Mouse (Mus musculus) cerebellum, postnatal 36 days (tissue): ENCODE results near the gene Hnrnpdl.

Source experiments
- DNase-seq, 2 experiments: peaks; one replicate each; pipeline ENCODE4 v3.0.0; 2021 to 2022; ENCODE audit warnings: mixed read lengths in 2 of 2

The Hnrnpdl gene

DNA sequence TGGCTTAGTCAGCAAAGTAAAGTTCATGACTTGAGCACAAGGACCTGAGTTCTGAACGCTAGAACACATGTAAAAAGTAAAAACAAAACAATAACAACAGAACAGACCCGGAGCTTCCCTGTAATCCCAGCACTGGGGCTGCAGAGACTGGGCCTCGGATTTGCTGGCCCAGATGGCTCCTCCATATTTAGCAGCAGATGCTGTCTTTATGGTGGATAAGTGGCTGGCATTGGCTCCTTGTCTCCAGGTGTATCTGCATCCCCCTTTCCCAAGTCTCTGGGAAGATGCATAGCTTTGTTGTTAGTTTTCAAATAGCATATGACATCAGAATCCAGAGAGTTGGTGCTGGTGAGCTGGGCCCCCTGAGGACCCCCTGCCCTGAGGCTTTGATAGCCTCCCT lies 6.6 kb upstream of the Hnrnpdl start:
- no peak for DNase-seq

- DNase-seq = no peak
Measured at GRCm38 (mm10) chr5:100044621-100045020, 5.2 kb upstream of the Hnrnpdl start.

DNA sequence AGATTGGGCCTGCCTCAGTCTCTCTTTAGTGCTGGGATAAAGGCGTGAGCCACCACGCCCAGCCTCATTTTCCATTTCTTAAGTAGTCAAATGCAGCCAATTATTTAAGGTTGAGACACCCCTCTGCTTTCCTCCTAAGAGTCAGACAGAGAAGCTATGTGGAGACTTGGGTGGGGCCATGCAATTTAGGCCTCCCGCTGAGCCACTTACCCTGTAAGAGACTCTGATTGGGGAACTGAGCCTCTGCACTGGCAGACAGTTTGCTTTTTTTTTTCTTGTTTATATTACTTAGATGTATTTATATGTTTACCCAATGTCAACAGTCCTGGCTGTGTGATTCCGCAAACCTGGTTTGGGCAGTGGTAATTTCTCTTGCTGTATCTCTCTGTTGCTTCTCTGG lies 4.6 kb upstream of the Hnrnpdl start:
- no peak for DNase-seq

DNA sequence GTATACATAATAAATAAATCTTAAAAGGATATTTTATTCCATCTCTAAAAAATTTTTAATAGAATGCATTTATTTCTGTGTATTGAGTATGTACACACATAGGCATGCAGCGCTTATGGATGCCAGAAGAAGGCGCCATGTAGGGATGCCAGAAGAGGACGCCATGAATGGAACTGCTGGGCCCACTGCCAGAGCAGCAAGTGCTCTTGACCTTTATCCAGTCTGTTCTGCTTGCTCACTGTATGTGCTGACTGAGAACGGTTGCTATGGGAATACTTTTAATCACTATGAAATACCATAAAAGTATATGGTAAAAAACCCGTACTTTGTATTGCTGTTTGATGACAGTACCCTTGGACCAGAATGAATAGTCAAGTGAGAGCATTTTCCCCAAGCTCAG lies 3.9 kb upstream of the Hnrnpdl start:
- peak; percentile 79 to 82 for DNase-seq

GRCm38 (mm10) chr5:100042467-100042866 lies 3.0 kb upstream of the Hnrnpdl start:
- no peak for DNase-seq

- no peak for DNase-seq
Measured at GRCm38 (mm10) chr5:100041272-100041671, 1.8 kb upstream of the Hnrnpdl start.

DNA sequence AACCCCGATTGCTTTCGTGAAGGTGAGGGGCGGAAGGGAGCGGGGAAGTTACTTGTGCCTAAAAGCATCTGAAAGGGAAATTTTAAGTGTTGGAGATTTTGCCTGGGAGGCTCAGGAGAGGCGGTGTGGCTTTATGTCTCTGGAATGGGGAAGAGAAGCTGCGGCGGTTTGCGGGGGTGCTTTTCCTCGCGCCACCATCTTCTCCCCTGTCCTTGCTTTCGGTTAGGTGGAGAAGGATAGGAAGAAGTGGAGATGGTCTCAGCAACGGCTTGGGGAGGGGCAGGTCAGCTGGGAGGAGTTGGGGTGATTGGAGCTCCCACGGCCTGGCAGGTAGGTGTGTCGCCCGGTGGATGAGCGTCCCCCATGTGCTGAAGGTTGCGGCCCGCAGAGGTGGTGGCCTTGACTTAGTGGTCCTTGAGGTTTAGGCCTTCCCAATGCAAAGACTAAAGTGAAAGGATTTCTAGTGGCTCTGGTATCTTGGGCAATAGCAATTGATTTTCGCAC lies 869 bp upstream of the Hnrnpdl start:
- DNase-seq = peak; percentile 33 to 39

GRCm38 (mm10) chr5:100038714-100039601 lies 506 bp downstream of the Hnrnpdl start:
- DNase-seq = peak; percentile 95 to 98

DNA sequence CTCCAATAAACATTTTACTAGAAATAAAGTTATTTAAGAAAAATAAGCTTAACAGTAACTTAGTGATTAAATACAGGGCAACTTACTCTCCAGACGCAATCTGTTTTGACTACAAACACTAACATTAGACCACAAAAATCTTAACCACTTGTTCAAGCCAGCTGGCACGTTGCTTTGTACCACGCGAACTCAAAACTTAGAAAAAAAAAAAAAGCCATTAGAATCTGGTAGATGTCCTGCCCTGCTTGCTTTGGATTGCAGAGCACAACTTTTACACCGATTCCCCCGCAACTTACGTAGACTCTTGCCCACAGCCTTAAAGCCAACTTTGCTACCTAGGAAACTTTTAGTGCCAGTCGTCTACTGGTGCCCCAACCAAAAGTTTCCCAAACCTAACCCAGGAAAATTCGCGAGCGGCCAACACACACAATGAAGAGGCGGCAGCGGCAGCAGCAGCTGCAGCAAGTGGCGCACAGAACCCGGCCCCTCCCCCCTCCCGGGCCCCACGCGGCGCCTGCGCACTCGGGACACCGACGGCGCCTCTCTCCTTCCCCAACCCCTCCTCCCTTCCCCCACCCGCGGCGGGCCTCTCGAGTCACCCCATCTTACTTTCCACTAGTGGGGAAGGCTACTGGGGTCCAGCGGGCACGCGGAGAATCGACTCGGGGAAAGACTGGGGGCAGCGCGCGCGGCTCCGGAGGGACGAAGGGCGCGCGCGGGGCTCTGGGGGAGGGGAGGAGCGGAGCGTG lies 1.3 kb downstream of the Hnrnpdl start:
- peak; percentile 82 to 91 for DNase-seq

DNA sequence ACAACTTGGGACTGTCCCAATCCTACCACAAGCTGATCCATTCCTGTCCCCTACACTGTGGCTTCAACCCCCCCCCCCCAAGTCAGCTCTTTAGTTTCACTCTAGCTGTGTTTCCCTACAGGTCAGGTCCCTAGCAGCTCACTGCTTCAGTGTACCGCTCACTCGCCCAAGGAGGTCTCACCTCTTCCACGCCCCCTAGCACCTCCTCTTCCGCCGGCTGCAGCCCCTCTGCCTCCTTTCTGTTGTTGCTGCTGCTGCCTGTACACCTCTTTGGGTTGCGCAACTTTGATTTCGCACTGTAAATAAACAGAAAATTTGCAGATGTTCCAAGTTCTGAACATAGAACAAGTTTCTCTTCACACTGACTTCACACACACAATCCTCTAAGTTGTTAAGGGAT lies 2.8 kb downstream of the Hnrnpdl start:
- DNase-seq = no peak

DNA sequence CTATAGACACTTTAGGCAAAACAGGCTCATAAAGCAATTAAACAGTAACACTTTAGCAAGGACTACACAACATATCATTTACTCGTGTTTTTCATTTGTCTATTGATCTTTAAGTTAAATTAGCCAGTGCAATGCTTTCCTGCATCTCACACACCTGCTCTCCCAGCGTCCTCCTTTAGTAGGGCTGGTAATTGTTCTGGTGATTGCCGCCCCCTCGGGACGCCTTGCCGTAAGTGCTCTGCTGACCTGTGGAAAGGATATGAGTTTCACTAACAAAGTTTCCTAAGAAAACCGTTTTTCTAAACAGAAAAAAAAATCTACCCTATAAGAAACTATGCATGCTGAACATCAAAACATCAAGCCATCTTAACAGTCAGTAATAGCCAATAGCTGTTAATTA lies 3.5 kb downstream of the Hnrnpdl start:
- no peak for DNase-seq

- DNase-seq = no peak
Measured at GRCm38 (mm10) chr5:100032646-100033045, 6.8 kb downstream of the Hnrnpdl start.

DNA sequence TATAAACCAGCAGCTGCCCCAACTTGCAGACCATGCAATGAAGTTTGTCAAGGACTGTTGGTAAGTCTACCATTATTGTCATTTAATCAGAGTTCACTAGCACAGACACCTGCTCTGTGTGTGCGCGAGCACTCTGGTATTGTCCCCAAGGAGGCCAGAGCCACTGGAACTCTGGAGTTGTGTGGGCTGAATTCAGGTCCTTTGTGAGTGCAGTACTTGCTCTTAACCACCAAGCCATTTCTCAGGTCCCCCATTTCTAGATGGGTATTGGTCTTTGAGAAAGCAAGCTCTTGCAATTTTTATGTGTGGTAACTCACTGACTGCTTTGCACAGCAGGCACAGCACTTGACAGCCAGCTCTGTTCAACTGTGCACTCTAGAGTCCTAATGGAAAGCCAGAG lies 7.4 kb downstream of the Hnrnpdl start:
- DNase-seq = no peak

DNA sequence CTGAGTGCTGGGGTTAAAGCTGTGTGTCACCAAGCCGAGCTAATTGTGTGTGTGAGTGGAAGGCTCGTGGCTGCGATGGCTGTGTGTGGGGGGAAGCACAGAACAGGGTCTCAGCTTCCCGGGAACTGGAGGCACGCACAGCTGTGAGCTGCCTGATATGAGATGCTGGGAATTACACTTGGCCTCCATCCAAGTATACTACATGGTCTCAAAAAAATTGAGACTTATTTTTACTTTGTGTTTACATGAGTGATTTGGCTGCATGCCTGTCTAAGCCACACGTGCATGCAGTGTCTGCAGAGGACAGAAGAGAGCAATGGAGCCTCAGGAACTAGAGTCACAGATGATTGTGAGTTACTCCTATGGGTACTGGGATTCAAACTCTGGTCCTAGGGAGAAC lies 9.4 kb downstream of the Hnrnpdl start:
- DNase-seq = no peak

DNA sequence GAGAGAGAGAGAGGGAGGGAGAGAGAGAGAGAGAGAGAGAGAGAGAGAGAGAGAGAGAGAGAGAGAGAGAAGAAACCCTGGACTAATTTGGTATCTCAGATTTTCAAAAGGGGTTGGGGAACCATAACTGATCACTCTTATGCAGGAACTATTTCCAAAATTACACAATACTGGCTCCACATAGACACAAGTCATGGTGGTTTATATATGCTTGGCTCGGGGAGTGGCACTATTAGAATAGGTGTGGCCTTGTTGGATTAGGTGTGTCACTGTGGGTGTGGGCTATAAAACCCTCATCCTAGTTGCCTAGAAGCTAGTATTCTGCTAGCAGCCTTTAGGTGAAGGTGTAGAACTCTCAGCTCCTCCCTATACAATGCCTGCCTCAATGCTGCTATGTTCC lies 14.6 kb downstream of the Hnrnpdl start:
- DNase-seq = no peak

DNA sequence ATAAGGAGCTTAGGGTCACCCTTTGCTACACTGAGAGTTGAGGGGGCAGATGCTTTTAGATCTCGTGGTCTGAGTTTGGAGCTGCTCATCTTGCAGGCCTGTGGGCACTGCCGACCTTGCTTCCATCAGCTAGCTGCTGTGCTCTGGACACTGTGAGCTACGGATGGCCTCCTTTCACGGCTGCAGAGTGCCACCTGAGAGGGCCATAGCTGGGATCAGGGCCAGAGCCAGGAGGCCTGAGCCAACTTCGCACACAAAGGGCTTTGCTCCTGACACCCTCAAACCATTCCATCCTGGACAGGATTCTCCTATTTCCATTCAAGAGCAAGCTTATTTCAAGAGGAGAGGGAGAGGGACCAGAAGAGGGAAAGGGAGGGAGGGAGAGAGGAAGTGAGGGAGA lies 15.1 kb downstream of the Hnrnpdl start:
- DNase-seq = peak; percentile 40 to 56

GRCm38 (mm10) chr5:100020089-100020488 lies 19.4 kb downstream of the Hnrnpdl start:
- no peak for DNase-seq

GRCm38 (mm10) chr5:100012599-100012998 lies 26.9 kb downstream of the Hnrnpdl start:
- DNase-seq = no peak

DNA sequence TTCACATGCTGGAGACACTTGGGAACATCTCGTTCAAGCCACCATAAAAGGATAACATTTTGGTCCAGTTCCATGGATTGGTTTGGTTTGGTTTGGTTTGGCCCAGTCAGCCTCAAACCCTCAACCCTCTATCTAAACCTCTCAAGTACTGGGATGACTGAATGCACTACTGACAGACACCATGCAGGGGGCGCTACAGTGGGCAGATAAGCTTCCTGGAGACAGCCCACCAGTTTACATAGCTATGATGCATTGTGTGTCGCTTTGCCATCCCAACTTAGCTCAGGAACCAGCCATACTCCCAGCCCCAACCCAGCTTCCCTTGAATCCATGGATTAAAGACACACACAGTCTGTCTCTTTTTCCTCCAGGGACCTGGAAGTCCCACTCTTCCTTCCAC lies 31.0 kb downstream of the Hnrnpdl start:
- DNase-seq = no peak

GRCm38 (mm10) chr5:100007040-100007375 lies 32.5 kb downstream of the Hnrnpdl start:
- DNase-seq = no peak

GRCm38 (mm10) chr5:100006324-100007039 lies 33.0 kb downstream of the Hnrnpdl start:
- DNase-seq = no peak

- DNase-seq = no peak
Measured at GRCm38 (mm10) chr5:100005896-100006295, 33.6 kb downstream of the Hnrnpdl start.

DNA sequence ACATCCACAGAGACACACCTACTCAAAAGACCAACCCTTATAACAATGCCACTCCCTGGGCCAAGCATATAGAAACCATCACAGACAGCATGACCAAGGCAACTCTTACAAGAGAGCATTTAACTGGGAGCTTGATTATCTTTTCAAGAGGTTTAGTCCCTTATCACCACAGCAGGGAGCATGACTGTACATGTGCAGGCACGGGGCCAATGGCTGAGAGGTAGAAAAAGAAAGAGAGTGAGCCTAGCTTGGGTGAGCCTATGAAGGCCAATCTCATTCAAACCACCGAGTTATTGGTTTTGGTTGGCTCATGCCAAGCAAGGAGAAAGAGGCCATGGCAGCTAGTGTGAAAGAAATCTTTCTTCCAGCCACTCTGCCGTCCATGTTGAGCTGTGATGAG lies 34.0 kb downstream of the Hnrnpdl start:
- DNase-seq = no peak
